Mouse (Mus musculus): ENCODE results near the gene Furin.
"Not testable (repeated sequence)": the region's sequence is repeated elsewhere in the genome, so short reads cannot be mapped to it uniquely, and the experiment has no call there.

Furin gene

GRCm38 (mm10) chr7:80400571-80400970 is 4.7 kb downstream of the Furin start:
- peak; percentile 70 to 85 for DNase-seq

- DNase-seq: peak; percentile 80 to 95
These were observed 5.1 kb downstream of the Furin start for GRCm38 (mm10) chr7:80400099-80400498.

GRCm38 (mm10) chr7:80398654-80399444 is 6.4 kb downstream of the Furin start:
- DNase-seq: no peak

GRCm38 (mm10) chr7:80397986-80398385 is 7.2 kb downstream of the Furin start:
- DNase-seq: no peak

GRCm38 (mm10) chr7:80396427-80396826 is 8.8 kb downstream of the Furin start:
- DNase-seq: not testable (repeated sequence)

GRCm38 (mm10) chr7:80394600-80394999 is 10.6 kb downstream of the Furin start:
- DNase-seq: no peak

GRCm38 (mm10) chr7:80392119-80392518 is 13.1 kb downstream of the Furin start:
- no peak for DNase-seq

GRCm38 (mm10) chr7:80387633-80388543 is 17.3 kb downstream of the Furin start, which contains the start of gene Fes:
Gene Fes (minus strand): TSS chr7:80387946.
- peak; percentile 77 to 88 for DNase-seq

- peak in 1 of 2 experiments; percentile 26 for DNase-seq
These were observed 18.1 kb downstream of the Furin start for GRCm38 (mm10) chr7:80387033-80387632.

- peak; percentile 90 to 98 for DNase-seq
These were observed 18.9 kb downstream of the Furin start for GRCm38 (mm10) chr7:80386235-80386930.

- DNase-seq: no peak
These were observed 22.3 kb downstream of the Furin start for GRCm38 (mm10) chr7:80382919-80383318.

- peak; percentile 55 to 60 for DNase-seq
These were observed 25.7 kb downstream of the Furin start for GRCm38 (mm10) chr7:80379531-80379930.

GRCm38 (mm10) chr7:80377471-80377870 is 27.8 kb downstream of the Furin start:
- peak; percentile 65 to 82 for DNase-seq

- no peak for DNase-seq
These were observed 29.0 kb downstream of the Furin start for GRCm38 (mm10) chr7:80376192-80376591.

- DNase-seq: no peak
These were observed 29.7 kb downstream of the Furin start for GRCm38 (mm10) chr7:80375376-80376039.

- DNase-seq: no peak
These were observed 30.5 kb downstream of the Furin start for GRCm38 (mm10) chr7:80374733-80375132.

GRCm38 (mm10) chr7:80374280-80374679 is 31.0 kb downstream of the Furin start:
- no peak for DNase-seq

- no peak for DNase-seq
These were observed 31.4 kb downstream of the Furin start for GRCm38 (mm10) chr7:80373850-80374249.

GRCm38 (mm10) chr7:80373352-80373751 is 31.9 kb downstream of the Furin start:
- DNase-seq: no peak

- no peak for DNase-seq
These were observed 32.6 kb downstream of the Furin start for GRCm38 (mm10) chr7:80372667-80373066.

GRCm38 (mm10) chr7:80372166-80372565 is 33.1 kb downstream of the Furin start:
- DNase-seq: no peak
